Mouse (Mus musculus): ENCODE data around the gene Micu2. TPM values are rescaled to one million over a fixed set of nuclear protein-coding genes. Genes with fewer than 3 reads are reported as not detected.
"Not testable (repeated sequence)": the region's sequence is repeated elsewhere in the genome, so short reads cannot be mapped to it uniquely, and the experiment has no call there.

Gene Micu2
- polyA plus RNA-seq, 1 experiment from 2014 or later, result 69.3 TPM

DNA sequence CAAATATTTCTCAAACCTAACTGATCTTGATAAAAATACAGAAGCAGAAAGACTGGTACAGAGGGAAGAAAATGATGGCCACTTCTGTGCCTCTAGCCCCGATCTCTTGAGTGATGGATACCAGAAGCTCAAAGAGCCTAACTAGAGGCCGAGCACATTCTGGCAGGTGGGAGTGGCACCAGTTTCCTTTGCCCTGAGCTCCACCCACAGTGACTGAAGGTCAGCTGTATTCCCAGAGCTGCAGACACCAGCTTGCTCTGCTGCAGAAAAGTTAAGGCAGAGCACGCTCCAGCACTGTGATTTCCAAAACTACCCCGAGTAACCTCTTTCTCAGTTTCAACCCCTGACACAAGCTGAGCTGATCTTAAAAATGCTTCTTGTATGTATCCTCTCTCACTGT lies 37.2 kb downstream of the Micu2 start:
- no peak for DNase-seq (ENCODE audit: low spot score)

DNA sequence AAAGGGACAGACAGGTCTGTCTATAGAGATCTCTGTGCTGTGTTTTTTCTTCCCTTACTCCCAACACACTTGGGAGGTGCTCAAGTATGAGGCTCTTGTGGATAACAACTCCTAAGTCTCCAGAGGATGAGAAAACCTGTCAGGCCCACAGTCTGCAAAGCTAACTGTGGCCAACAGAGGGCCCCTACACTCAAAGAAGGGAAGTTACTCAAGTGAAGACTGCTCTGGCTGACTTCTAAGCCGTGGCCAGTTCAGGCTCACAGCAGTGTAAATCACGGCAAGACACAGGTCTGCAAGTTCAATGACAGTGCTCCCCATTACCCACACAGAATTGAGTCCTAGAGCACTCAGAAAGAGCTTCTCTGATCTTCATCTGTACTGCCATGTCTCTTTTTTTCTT lies 48.0 kb downstream of the Micu2 start:
- DNase-seq (ENCODE audit: low spot score), result peak; percentile 17

DNA sequence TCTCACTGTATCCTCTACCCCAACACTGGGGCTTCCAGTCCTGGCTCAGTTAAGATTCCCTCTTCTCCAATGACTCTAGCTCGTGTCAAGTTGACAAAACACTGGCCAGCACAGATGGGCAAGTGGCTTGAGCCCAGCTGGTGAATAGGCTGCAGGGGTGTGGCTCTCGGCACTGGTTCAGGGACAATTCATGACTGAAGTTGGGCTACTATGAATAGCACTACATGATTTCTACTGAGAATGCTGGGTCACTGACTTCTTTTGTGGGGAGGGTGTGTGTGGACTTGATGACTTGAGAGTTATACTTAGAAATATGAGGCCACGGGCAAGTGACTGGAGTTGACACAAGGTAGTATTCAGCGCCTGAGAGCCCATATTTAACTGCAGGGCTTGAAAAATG lies 53.2 kb downstream of the Micu2 start:
- DNase-seq (ENCODE audit: low spot score), result no peak

DNA sequence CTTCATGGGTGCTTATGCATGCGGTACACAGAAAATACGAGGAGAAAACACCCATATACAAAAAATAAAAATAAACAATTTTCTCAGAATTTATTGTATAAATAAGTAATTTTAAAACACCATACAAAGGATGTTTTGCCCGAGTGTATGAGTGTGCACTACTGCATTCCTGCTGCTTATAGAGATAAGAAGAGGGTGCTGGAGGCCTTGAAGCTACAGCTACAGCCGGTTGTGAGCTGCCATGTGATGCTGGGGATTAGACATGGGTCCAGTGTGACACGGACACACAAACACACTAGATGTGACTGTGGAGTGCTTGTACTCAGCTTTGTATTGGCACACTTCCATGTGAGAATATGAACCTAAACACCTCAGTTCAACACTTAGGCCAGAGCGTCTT lies 61.8 kb downstream of the Micu2 start:
- DNase-seq (ENCODE audit: low spot score), result no peak

DNA sequence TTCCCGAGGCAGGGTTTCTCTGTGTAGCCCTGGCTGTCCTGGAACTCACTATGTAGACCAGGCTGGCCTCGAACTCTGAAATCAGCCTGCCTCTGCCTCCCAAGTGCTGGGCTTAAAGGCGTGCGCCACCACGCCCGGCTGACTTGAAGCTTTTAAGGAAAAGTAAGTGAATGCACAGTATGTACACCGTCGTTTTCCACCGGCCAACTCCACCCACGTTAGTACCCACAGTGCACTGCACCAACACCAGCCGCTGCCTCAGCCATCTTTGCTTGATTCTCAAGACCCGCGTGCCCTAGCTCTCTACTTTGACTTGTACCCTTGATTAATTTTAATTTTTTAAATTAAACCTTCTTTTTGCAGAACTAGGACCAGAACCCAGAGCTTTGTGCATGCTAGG lies 64.4 kb downstream of the Micu2 start:
- DNase-seq (ENCODE audit: low spot score), result no peak

DNA sequence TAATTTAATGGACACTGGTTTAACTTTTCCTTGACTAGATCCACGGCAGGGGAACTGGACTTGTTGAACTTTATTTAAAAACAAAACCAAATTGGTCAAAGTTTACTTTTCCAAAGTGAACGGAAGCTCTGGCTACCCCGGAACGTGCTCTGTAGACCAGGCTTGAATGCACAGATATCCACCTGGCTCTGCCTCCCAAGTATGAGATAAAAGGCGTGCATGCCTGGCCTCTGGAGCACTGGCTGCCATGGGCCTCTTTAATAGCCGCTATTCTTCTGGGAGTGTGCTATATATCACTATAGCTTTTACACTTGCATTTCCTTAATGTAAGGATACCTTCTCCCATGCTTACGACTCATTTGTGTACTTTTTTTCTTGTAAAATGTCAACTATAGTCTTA lies 65.5 kb downstream of the Micu2 start:
- DNase-seq (ENCODE audit: low spot score), result no peak

DNA sequence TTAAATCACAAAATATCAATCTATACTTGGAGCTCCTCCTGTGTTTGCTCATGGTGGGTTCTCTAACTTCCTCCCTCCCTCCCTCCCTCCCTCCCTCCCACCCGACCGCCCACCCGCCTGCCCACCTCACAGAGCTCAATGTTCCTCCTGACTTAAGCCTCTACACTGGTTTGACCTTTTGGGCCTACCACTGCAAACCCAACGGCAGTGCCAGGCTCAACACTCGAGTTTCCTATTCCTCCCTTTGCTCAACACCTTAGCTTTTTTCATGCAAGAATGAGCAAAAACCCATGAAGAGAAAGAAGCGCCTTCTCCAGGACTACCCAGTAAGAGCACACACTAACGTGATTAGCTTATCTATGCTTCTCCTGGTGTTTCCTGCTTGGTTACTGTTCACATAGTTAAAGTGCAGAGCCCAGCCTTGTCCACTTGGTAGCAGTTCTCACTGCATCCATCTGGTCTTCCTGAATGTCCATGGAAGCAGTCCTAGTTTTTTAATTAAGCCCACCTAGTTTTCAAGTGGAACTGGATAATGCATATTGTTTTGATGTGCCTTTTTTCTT lies 66.1 kb downstream of the Micu2 start:
- DNase-seq (ENCODE audit: low spot score), result no peak

DNA sequence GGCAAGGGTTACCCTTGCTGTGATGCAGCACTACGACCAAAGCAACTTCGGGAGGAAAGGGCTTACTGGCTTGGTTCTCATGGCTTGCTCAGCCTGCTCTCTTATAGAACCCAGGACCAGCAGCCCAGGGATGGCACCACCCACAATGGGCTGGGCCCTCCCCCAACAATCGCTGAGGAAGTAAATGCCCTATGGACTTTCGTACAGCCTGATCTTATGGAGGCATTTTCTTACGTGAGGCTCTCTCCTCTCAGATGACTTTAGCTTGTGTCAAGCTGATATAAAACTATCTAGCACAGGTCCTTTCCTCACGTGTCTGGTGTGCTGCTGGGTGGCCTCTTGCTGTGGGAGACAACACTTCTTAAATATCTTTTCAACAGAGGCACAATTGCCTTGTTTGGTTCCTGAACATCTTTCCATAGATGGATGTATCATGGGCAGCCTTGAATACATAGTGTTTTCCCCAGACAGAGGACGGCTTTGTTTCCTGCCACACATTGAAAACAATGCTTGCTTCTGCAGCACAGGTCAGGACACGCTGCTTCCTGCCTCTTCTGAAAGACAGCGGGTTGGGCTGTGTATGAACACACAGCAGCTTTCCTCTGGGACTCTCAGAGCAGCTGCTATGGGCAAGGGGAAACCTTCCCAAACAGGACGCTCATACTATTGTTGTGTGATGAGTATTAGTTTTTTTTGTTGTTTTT lies 77.5 kb downstream of the Micu2 start:
- DNase-seq (ENCODE audit: low spot score), result no peak

DNA sequence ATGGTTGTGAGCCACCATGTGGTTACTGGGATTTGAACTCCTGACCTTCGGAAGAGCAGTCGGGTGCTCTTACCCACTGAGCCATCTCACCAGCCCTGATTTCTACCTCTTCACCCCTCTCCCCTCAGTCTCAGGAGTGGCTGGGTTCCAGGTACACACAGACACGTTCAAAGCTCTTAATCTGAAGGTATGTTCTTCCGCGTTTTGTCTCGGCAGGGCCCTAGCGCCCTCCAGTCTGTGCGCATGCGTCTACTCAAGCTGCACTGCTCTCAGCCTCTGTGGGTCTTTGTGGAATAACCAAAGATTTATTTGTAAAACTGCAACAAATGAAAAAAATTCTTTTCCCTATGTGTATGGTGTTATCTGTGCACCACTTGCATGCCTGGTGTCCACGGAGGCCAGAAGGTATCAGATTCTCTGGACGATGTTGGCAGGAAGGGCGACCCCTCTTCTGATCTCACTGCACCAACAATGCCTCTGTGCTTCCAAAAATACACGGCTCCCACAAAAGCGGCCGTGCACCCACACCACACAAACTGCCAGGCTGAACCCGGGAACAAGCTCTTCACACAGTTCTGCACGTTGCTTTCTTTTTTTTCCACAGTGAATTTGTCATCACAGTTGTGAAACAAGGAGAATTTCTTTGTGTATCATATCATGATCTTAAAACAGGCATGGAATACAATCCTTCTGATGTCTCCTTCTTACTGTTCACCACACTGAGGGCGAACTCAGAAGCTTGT lies 78.3 kb downstream of the Micu2 start:
- DNase-seq (ENCODE audit: low spot score), result no peak

DNA sequence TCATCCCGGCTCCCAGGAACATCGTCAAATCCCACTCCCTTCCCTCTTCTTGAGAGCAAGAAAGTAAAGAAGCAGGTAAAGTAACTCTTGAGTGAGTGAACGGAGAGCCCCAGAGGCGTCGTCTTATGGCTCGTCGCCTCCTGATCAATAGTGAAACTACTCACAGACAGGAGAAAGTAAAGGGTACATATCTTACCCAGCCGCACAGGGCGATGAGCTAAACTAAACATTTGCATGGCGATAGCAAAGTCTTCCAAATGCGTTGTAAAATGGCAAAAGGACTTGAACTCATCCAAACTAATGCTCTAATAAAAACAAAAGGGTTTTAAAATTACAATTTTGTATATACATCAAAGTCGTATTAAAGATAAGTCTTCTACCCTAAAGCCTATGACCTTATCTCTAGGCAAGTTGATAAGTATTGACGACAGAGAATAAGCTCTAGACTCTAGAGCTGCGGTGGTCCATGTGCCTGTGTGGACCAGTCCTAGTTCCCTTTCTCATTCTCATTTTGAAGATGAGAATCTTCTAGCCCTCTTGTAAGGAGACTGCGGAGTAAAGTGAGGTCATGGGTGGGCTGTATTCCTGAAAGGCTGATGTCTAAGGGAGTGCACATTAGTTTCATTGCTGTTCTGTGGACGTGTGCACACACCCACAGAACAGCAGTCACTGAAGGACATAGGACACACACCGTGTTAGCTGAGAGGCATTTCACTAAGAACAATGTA lies 79.8 kb downstream of the Micu2 start:
- DNase-seq (ENCODE audit: low spot score), result no peak

DNA sequence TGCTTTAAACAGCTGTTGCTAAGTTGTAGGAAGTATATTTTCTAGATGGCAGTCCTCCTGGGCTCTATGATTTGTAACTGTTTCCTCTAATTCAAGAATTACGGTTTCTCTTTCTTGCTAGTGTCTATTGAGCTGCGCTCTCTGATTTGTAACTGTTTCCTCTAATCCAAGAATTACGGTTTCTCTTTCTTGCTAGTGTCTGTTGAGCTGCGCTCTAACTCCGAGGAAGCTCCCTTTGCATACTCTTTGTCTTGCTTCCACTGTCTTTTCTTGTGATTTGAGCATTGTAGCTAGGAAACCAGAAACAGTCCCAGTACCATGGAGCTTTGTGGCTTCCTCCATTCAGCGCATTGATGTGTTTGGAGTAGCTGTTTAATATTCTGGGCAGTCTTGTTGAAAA lies 83.7 kb downstream of the Micu2 start:
- DNase-seq (ENCODE audit: low spot score), result no peak

DNA sequence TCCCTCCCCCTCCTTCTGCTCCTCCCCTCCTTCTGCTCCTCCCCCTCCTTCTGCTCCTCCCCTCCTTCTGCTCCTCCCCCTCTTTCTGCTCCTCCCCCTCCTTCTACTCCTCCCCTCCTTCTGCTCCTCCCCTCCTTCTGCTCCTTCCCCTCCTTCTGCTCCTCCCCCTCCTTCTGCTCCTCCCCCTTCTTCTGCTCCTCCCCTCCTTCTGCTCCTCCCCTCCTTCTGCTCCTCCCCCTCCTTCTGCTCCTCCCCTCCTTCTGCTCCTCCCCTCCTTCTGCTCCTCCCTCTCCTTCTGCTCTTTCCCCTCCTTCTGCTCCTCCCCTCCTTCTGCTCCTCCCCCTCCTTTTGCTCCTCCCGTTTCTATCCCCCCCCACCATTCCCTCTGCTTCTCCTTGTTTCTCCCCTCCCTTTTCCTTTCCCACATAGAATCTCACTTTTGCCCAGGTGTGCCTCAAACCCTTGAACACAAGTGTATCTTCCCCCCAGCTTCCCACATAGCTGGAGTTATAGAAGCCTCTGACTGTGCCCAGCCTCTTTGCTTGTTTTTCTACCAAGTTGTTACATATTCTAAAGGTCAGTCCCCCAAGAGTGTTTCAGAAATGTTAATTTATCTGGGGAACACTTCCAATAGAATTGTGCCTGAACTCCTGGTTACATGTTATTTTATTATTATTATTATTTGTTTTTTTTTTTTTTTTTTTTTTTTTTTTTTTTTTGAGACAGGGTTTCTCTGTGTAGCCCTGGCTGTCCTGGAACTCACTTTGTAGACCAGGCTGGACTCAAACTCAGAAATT lies 86.7 kb downstream of the Micu2 start:
- not testable (repeated sequence) for DNase-seq (ENCODE audit: low spot score)

DNA sequence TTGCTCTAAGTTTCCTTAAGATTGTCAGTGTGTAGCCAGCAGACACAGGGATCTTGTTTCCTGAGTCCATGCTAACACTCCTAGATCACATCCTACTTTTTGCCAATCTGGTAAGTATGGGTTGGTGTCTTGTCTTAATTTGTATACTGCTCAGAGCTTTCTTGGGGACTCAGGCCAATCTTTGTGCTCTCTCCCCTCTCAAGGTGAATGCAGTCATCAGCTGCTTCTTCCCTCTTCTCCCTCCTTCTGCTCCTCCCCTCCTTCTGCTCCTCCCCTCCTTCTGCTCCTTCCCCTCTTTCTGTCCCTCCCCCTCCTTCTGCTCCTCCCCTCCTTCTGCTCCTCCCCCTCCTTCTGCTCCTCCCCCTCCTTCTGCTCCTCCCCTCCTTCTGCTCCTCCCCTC lies 87.3 kb downstream of the Micu2 start:
- not testable (repeated sequence) for DNase-seq (ENCODE audit: low spot score)

DNA sequence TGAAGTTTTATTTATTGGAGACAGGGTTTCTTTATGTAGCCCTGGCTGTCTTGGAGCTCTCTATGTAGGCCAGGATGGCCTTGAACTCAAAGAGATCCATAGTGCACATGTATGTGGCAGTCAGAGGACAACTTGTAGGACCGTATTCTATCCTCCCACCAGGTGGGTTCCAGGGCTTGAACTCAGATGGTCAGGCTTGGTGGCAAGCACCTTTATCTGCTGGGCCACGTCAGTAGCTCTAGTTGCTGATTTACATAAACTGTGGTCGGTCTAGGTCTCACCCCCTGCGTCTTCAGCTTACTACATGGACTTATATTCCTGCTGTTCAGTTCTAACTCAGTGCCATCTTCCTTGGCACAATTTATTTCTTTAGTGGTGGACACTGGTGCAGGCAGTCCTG lies 87.7 kb downstream of the Micu2 start:
- no peak for DNase-seq (ENCODE audit: low spot score)

DNA sequence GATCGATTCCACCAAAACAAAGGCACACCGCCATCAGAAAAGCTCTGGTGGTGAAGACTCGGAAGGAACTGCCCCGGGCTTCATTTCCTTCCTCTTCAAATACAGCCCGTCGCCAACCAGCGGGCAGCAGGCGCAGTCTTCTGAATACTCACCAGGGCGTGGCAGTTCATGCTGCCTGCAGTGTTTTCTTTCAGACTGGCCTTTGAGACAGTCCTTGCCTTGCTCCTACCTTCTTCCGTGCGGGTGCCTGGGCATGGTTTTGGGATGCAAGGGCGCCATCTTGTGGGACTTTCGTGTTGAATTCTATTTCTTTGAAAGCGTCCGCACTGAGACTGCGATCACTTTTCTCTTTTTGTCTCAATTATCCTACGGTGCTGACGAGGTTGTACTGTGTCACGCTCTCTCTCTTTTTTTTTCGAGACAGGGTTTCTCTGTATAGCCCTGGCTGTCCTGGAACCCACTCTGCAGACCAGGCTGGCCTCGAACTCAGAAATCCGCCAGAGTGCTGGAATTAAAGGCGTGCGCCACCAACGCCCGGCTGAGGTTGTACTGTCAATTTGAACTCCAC lies 88.5 kb downstream of the Micu2 start:
- DNase-seq (ENCODE audit: low spot score), result peak; percentile 88

DNA sequence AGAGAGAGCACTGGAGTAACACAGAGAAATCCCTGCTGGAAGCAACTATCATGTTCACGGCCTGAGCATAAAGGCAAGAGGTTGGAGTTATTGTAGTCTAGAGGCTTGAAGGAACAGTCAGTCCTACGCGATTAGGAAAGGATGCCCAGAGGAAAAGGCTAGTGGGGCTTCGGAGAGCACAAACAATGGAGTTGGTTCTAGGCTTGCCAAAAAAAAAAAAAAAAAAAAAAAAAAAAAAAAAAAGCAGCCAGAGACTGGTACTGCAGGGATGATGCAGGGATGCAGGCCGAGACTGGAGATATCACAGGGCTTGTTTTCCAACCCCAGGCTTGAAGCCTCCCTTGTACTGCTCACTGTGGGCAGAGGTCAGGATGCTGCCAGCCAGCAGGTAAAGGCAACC lies 89.8 kb downstream of the Micu2 start:
- DNase-seq (ENCODE audit: low spot score), result no peak

DNA sequence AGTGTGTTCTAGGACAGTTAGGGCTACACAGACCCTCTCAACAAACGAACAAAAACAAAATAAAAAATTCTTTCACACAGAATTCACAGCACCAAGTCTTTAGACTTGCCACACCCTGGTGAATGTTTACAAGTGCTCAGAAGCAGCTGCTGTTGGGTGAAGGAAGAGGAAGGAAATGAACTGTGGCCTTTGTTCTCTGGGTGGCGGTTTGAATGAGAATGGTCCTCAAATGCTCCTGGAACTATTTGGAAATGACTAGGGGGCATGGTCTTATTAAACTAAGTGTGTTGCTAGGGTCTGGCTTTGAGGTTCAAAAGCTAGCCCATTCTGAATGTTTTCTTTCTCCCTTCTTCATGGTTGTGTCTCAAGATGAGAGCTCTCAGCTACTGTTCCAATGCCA lies 90.6 kb downstream of the Micu2 start:
- DNase-seq (ENCODE audit: low spot score), result peak; percentile 73

DNA sequence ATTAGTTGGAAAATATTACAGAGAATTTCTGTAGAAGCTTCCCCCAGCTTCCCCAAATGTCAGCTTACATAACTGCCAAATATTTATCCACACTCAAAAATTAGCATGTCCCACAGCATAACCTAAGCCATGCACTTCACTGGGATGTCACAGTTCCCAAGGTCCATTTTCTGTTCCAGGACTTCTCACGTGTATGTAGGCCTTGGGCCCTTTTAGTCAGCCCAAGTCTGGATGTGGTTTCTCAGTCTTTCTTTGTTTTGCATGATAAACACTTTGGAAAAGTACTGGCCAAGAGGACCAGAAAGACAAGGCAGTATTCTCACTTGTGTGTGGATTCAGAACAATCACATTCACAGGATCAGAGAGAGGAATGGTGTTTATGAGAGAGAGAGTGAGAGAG lies 97.1 kb downstream of the Micu2 start:
- DNase-seq (ENCODE audit: low spot score), result no peak

DNA sequence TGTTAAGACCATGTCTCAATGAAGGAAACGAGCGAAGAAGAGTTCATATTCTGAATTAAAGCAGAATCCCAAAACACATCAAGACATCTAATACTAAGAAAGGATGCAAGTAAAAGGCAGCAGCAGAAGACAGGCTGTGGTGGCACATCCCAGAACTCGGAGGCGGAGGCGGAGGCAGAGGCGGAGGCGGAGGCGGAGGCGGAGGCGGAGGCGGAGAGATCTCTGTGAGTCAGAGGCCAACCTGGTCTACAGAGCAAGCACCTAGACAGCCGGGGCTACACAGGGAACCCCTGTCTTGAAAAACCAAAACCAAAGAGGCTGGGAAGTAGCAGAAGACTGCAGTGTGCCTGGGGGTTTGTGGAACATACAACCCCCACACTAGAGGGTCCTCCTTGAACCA lies 102.2 kb downstream of the Micu2 start:
- DNase-seq (ENCODE audit: low spot score), result no peak

DNA sequence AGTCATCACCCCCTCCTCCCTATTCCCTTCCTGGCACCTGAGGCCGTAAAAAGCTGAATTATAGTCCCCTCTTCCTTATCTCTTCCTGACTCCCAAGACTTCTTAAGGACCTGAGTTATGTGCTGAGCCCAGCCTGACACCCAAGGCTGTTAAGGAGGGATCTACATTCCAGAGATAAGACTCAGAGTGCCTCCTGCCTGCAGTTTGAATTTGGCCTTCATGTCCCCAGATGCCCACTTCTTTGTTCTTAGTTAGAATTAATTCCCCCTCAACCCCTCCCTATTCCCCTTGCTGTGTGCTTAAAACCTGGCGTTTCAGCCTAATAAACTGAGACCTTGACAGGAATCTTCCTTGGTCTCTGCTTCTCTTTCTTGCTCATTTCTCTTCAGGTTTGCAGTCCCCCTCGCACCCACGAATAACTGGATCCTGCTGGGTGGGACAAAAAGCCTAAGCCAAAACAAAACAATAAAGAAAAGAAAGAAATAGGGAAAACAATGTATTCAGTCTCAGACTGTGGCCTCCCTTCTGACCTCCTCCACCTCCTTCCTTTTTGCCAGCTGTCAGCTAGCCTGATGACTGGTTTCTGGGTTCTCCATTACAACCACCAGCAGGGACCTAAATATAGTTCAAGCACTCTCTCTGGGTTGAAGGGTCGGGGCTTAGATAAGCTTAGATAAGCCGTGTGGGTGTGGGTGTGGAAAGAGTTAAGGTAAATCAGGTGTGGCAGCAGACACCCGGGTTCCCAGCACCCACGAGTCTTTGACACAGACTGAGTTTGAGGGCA lies 102.8 kb downstream of the Micu2 start:
- not testable (repeated sequence) for DNase-seq (ENCODE audit: low spot score)

Data from thymus, postnatal 0 days (tissue).